Mouse (Mus musculus) macrophage (primary cell): Measurements from ENCODE around the gene Cpd. TPM values are rescaled to one million over a fixed set of nuclear protein-coding genes. Genes with fewer than 3 reads are reported as not detected.

Experiments used
- H3K27ac ChIP-seq: fragments of 350-480 bp; formaldehyde crosslinking; 2 replicates; pipeline ENCODE4 v1.9.0; 2021
- H3K36me3 ChIP-seq: fragments of 350-480 bp; formaldehyde crosslinking; 2 replicates; pipeline ENCODE4 v1.9.0; 2021; ENCODE audit errors: inconsistent target
- H3K4me3 ChIP-seq: fragments of 350-480 bp; formaldehyde crosslinking; 2 replicates; pipeline ENCODE4 v1.9.0; 2021; ENCODE audit errors: inconsistent target
- H3K79me2 ChIP-seq: fragments of 350-480 bp; formaldehyde crosslinking; 2 replicates; pipeline ENCODE4 v1.9.0; 2021; ENCODE audit errors: inconsistent target
- WGBS: methylation state at CpG from one replicate; pipeline ENCODE4 v1.1.7; 2026; ENCODE audit warnings: inconsistent platforms; ENCODE audit not compliant: missing documents; 5-methylcytosine and 5-hydroxymethylcytosine counted together
- polyA plus RNA-seq: library from polyadenylated mRNA; stranded (reverse); fragments of 250-400 nt; gene quantifications from 3 replicates; pipeline ENCODE4 v1.2.4, GENCODE M21; 2018; ENCODE audit warnings: inconsistent platforms

Cpd gene
- polyA plus RNA-seq, 1 experiment from 2014 or later: 28.7 TPM

- Histone ChIP-seq H3K36me3 (peaks cover 34% of the 10 kb centered on the region), H3K27ac (no peak overlapping the region), H3K4me3 (no peak overlapping the region), H3K79me2 (no peaks in the 10 kb centered on the region)
- WGBS: 100% methylated on average over 1 of the region's 1 CpGs
Measured at GRCm38 (mm10) chr11:76789252-76789651, 57.6 kb downstream of the Cpd start.

GRCm38 (mm10) chr11:76775533-76775932 lies 71.3 kb downstream of the Cpd start:
- H3K79me2 ChIP-seq: no peaks in the 10 kb centered on the region
- 90% methylated on average over 8 of the region's 8 CpGs for WGBS
- no peak overlapping the region for H3K27ac ChIP-seq
- H3K4me3 ChIP-seq: no peak overlapping the region
- no peaks in the 10 kb centered on the region for H3K36me3 ChIP-seq

- no peak overlapping the region for H3K27ac ChIP-seq
- WGBS: 45% methylated on average over 3 of the region's 3 CpGs
- H3K79me2 ChIP-seq: no peaks in the 10 kb centered on the region
- no peaks in the 10 kb centered on the region for H3K36me3 ChIP-seq
- no peak overlapping the region for H3K4me3 ChIP-seq
Measured at GRCm38 (mm10) chr11:76773811-76774210, 73.0 kb downstream of the Cpd start.

GRCm38 (mm10) chr11:76770566-76770965 lies 76.3 kb downstream of the Cpd start:
- Histone ChIP-seq H3K79me2 (no peaks in the 10 kb centered on the region), H3K27ac (no peak overlapping the region), H3K4me3 (no peak overlapping the region), H3K36me3 (no peaks in the 10 kb centered on the region)
- WGBS: 95% methylated on average over 5 of the region's 5 CpGs

GRCm38 (mm10) chr11:76763741-76764122 lies 83.1 kb downstream of the Cpd start:
- peaks cover 46% of the 10 kb centered on the region for H3K79me2 ChIP-seq

GRCm38 (mm10) chr11:76763053-76763740 lies 83.6 kb downstream of the Cpd start, which contains the start of gene Gosr1:
TSS of gene Gosr1 (minus strand) at chr11:76763579.
- 1% methylated on average over 28 of the region's 28 CpGs for WGBS
- Histone ChIP-seq H3K36me3 (peaks cover 30% of the 10 kb centered on the region; the same call in 1 of the 2 replicates), H3K79me2 (peaks cover 52% of the 10 kb centered on the region), H3K27ac (peak within 1 kb of the TSS; percentile 96), H3K4me3 (peak within 1 kb of the TSS; percentile 99)

More at GRCm38 (mm10) chr11:76763741-76764122, 83.1 kb downstream of the Cpd start:
- WGBS: 17% methylated on average over 4 of the region's 4 CpGs
- Histone ChIP-seq H3K4me3 (peak overlapping the region; percentile 99), H3K27ac (peak overlapping the region; percentile 96), H3K36me3 (peaks cover 25% of the 10 kb centered on the region; the same call in 1 of the 2 replicates)

- 85% methylated on average over 3 of the region's 3 CpGs for WGBS
- Histone ChIP-seq H3K36me3 (peaks cover 82% of the 10 kb centered on the region), H3K4me3 (no peak overlapping the region), H3K79me2 (peaks cover 23% of the 10 kb centered on the region; the same call in 1 of the 2 replicates), H3K27ac (no peak overlapping the region)
Measured at GRCm38 (mm10) chr11:76752276-76752675, 94.5 kb downstream of the Cpd start.

GRCm38 (mm10) chr11:76748819-76749218 lies 98.0 kb downstream of the Cpd start:
- no peak overlapping the region for H3K4me3 ChIP-seq
- WGBS: 92% methylated on average over 9 of the region's 9 CpGs
- H3K36me3 ChIP-seq: peaks cover 88% of the 10 kb centered on the region
- H3K79me2 ChIP-seq: no peaks in the 10 kb centered on the region; the same call in 1 of the 2 replicates
- no peak overlapping the region for H3K27ac ChIP-seq

- no peak overlapping the region for H3K4me3 ChIP-seq
- 100% methylated on average over 1 of the region's 1 CpGs for WGBS
- peaks cover 78% of the 10 kb centered on the region for H3K36me3 ChIP-seq
- H3K79me2 ChIP-seq: no peaks in the 10 kb centered on the region; the same call in 1 of the 2 replicates
- no peak overlapping the region for H3K27ac ChIP-seq
Measured at GRCm38 (mm10) chr11:76745921-76746320, 100.9 kb downstream of the Cpd start.

GRCm38 (mm10) chr11:76744550-76744949 lies 102.3 kb downstream of the Cpd start:
- Histone ChIP-seq H3K36me3 (peaks cover 66% of the 10 kb centered on the region), H3K4me3 (no peak overlapping the region), H3K27ac (no peak overlapping the region), H3K79me2 (no peaks in the 10 kb centered on the region; the same call in 1 of the 2 replicates)
- 95% methylated on average over 7 of the region's 7 CpGs for WGBS

- 94% methylated on average over 7 of the region's 7 CpGs for WGBS
- Histone ChIP-seq H3K36me3 (peaks cover 47% of the 10 kb centered on the region), H3K4me3 (no peak overlapping the region), H3K79me2 (peaks cover 5% of the 10 kb centered on the region; the same call in 1 of the 2 replicates), H3K27ac (no peak overlapping the region)
Measured at GRCm38 (mm10) chr11:76742511-76742910, 104.3 kb downstream of the Cpd start.

- no peak overlapping the region for H3K4me3 ChIP-seq
- 84% methylated on average over 6 of the region's 6 CpGs for WGBS
- H3K36me3 ChIP-seq: peaks cover 20% of the 10 kb centered on the region
- H3K27ac ChIP-seq: no peak overlapping the region
- H3K79me2 ChIP-seq: peaks cover 5% of the 10 kb centered on the region; the same call in 1 of the 2 replicates
Measured at GRCm38 (mm10) chr11:76739125-76739524, 107.7 kb downstream of the Cpd start.

GRCm38 (mm10) chr11:76735753-76736324 lies 111.0 kb downstream of the Cpd start:
- peak overlapping the region; percentile 15; the same call in 1 of the 2 replicates for H3K27ac ChIP-seq
- H3K36me3 ChIP-seq: peaks cover 25% of the 10 kb centered on the region
- no peak overlapping the region for H3K4me3 ChIP-seq
- 11% methylated on average over 4 of the region's 4 CpGs for WGBS
- H3K79me2 ChIP-seq: peaks cover 5% of the 10 kb centered on the region; the same call in 1 of the 2 replicates

- Histone ChIP-seq H3K4me3 (no peak overlapping the region), H3K79me2 (peaks cover 5% of the 10 kb centered on the region; the same call in 1 of the 2 replicates), H3K27ac (peak overlapping the region; percentile 45), H3K36me3 (peaks cover 32% of the 10 kb centered on the region)
- WGBS: 8% methylated on average over 3 of the region's 3 CpGs
Measured at GRCm38 (mm10) chr11:76734560-76734959, 112.3 kb downstream of the Cpd start.

GRCm38 (mm10) chr11:76730650-76731049 lies 116.2 kb downstream of the Cpd start:
- no peaks in the 10 kb centered on the region for H3K79me2 ChIP-seq
- H3K4me3 ChIP-seq: no peak overlapping the region
- peaks cover 60% of the 10 kb centered on the region for H3K36me3 ChIP-seq
- no peak overlapping the region for H3K27ac ChIP-seq
- 71% methylated on average over 3 of the region's 3 CpGs for WGBS
